ENCODE assay signal across 12 mouse cellular contexts in the genomic region with DNA sequence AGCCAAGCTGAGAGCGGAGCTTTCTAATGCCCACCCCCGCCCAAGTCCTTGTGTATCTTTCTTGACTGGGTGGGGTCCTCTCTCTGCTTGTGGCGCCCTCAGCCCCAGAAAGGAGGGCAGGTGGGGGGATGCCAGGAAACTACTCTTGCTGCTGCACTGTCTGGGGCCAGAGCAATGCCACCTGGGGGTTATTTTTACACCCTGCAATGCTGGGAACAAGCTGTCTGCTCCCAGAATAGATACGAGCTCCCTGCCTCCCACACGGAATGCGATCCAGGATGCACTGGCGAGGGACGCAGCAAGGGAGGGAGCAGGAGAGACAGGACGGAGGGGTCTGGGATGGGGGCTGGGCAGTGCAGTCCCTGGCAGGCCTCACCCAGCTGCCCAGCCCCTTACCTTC. TPM values are rescaled to one million over a fixed set of nuclear protein-coding genes. Genes with fewer than 3 reads are reported as not detected.
A peak's percentile ranks its signal among the peaks of the same experiment; 100 is the strongest.
DNase-seq lines count a peak whose midpoint lies in the region; ATAC-seq and TF ChIP-seq lines count a peak whose summit lies in the region.
"Had no signal": no experiment of that assay in that cellular context is flagged by ENCODE, and none has a peak within 500 bp of the region (broad histone marks: within the 10 kb centered on the region; RNA-seq: fewer than 3 reads in every experiment).

No protein-coding gene starts in this region.

- peaks cover 13% of the 10 kb centered on the region; the same call in 1 of the 2 replicates for H3K4me1 ChIP-seq in hindbrain, embryonic 12.5 days
- H3K4me1 ChIP-seq in midbrain, embryonic 16.5 days (ENCODE audit: control insufficient read depth, insufficient read depth, low read length) = peaks cover 12% of the 10 kb centered on the region

- DNase-seq in heart, adult 11 months = peak; percentile 97
- no peak for DNase-seq in heart, postnatal 25 days (ENCODE audit: low spot score)
- peak; percentile 60 for DNase-seq in gastrocnemius, postnatal 14 days
- DNase-seq in layer of hippocampus, adult 2 months (ENCODE audit: low spot score in 2 of 2) = peak; percentile 73 to 74
- peak; percentile 82 for DNase-seq in right cerebral cortex, postnatal 25 days
- DNase-seq in adrenal gland, adult 8-10 months = no peak
- DNase-seq: adrenal gland, postnatal 14 days; lung, postnatal 10 days had no signal

- H3K4me2 ChIP-seq in hindbrain, embryonic 12.5 days (replicated peaks) = no peak overlapping the region
- no peak overlapping the region for H3K4me2 ChIP-seq in midbrain, embryonic 16.5 days (ENCODE audit: low read length)

- no peaks in the 10 kb centered on the region for H3K9me3 ChIP-seq in hindbrain, embryonic 12.5 days (replicated peaks)
- no peaks in the 10 kb centered on the region for H3K9me3 ChIP-seq in midbrain, embryonic 16.5 days (replicated peaks; ENCODE audit: control insufficient read depth, low read length, poor library complexity, severe bottlenecking)

- H3K27ac ChIP-seq in layer of hippocampus, adult 2 months = peak overlapping the region; percentile 88
- no peak overlapping the region for H3K27ac ChIP-seq in hindbrain, embryonic 12.5 days
- no peak overlapping the region for H3K27ac ChIP-seq in midbrain, embryonic 16.5 days (ENCODE audit: low read length)

- intact Hi-C loops in heart, postnatal 25 days (cut with DNase I) = no loop called here
- intact Hi-C loops in gastrocnemius, postnatal 14 days (cut with DNase I; ENCODE audit: low total_unique reads) = no loop called here

- peaks cover 50% of the 10 kb centered on the region for H3K36me3 ChIP-seq in hindbrain, embryonic 12.5 days
- H3K36me3 ChIP-seq in midbrain, embryonic 16.5 days (ENCODE audit: control insufficient read depth, insufficient read depth, low read length) = peaks cover 23% of the 10 kb centered on the region

- H3K27me3 ChIP-seq in hindbrain, embryonic 12.5 days = no peaks in the 10 kb centered on the region
- no peaks in the 10 kb centered on the region for H3K27me3 ChIP-seq in midbrain, embryonic 16.5 days (ENCODE audit: control insufficient read depth, insufficient read depth, low read depth, low read length)

- 91% methylated on average over 9 of the region's 9 CpGs for WGBS in hindbrain, embryonic 12.5 days
- WGBS in midbrain, embryonic 16.5 days = 78% methylated on average over 9 of the region's 9 CpGs

- H3K4me3 ChIP-seq in layer of hippocampus, adult 2 months = peak overlapping the region; percentile 17; the same call in 1 of the 2 replicates
- no peak overlapping the region for H3K4me3 ChIP-seq in hindbrain, embryonic 12.5 days
- H3K4me3 ChIP-seq in midbrain, embryonic 16.5 days (ENCODE audit: low read depth, low read length) = no peak overlapping the region

- peak; percentile 47 for TF ChIP-seq CTCF in layer of hippocampus, adult 2 months (conservative IDR thresholded peaks at IDR 0.05)

- ATAC-seq in hindbrain, embryonic 12.5 days (ENCODE audit: low FRiP score) = no peak
- no peak for ATAC-seq in midbrain, embryonic 16.5 days

- no peak overlapping the region for H3K9ac ChIP-seq in hindbrain, embryonic 12.5 days
- no peak overlapping the region for H3K9ac ChIP-seq in midbrain, embryonic 16.5 days (ENCODE audit: low read depth, low read length)

RNA-seq across cellular contexts. Expression of gene Mcrs1, which starts 2.8 kb away (rescaled TPM):
- total RNA-seq in heart, postnatal 25 days (2021) = 10 to 100 TPM; 47.4 to 50.9 TPM
- 10 to 100 TPM; 34.4 to 37.2 TPM for total RNA-seq in gastrocnemius, postnatal 14 days (2021)
- 10 to 100 TPM; 73.7 to 77.4 TPM for total RNA-seq in layer of hippocampus, adult 2 months (2021)
- 10 to 100 TPM; 43.9 to 54.3 (median 49.1) TPM for total RNA-seq in adrenal gland, adult 8-10 months (2022)
- 178 and 179 TPM in 2 replicates for polyA plus RNA-seq in hindbrain, embryonic 12.5 days (2016; fragmentation: Nextera tagmentation; extraction: Ambion mirVana)
- polyA plus RNA-seq in midbrain, embryonic 16.5 days (2015; fragmentation: Nextera tagmentation; extraction: Ambion mirVana) = 209 and 211 TPM in 2 replicates

RNA-seq across cellular contexts. Expression of gene Kcnh3, which starts 24.3 kb away (rescaled TPM):
- under 1 TPM; 0.06 to 0.18 TPM for total RNA-seq in heart, postnatal 25 days (2021)
- not detected for total RNA-seq in gastrocnemius, postnatal 14 days (2021)
- 10 to 100 TPM; 83.5 to 90.4 TPM for total RNA-seq in layer of hippocampus, adult 2 months (2021)
- total RNA-seq in adrenal gland, adult 8-10 months (2022) = 1 to 10 TPM in 3 of 4 experiments, under 1 TPM in 1; 0.70 to 1.9 (median 1.5) TPM
- polyA plus RNA-seq in hindbrain, embryonic 12.5 days (2016; fragmentation: Nextera tagmentation; extraction: Ambion mirVana) = 0.40 TPM in 1 of 2 replicates, not detected in the other
- polyA plus RNA-seq in midbrain, embryonic 16.5 days (2015; fragmentation: Nextera tagmentation; extraction: Ambion mirVana) = 0.25 and 0.50 TPM in 2 replicates
- total RNA-seq: granulocyte monocyte progenitor cell, adult 5-6 weeks had no signal

RNA-seq across cellular contexts. Expression of gene Prpf40b, which starts 45.9 kb away (rescaled TPM):
- 10 to 100 TPM; 20.2 to 20.7 TPM for total RNA-seq in heart, postnatal 25 days (2021)
- total RNA-seq in gastrocnemius, postnatal 14 days (2021) = 10 to 100 TPM; 18.4 to 20.8 TPM
- 100 to 1,000 TPM; 114 to 119 TPM for total RNA-seq in layer of hippocampus, adult 2 months (2021)
- total RNA-seq in adrenal gland, adult 8-10 months (2022) = 10 to 100 TPM; 46.5 to 76.6 (median 51.2) TPM
- polyA plus RNA-seq in hindbrain, embryonic 12.5 days (2016; fragmentation: Nextera tagmentation; extraction: Ambion mirVana) = 82.3 and 83.3 TPM in 2 replicates
- polyA plus RNA-seq in midbrain, embryonic 16.5 days (2015; fragmentation: Nextera tagmentation; extraction: Ambion mirVana) = 122 and 130 TPM in 2 replicates

RNA-seq across cellular contexts. Expression of gene Fam186b, which starts 46.7 kb away (rescaled TPM):
- not detected for total RNA-seq in heart, postnatal 25 days (2021)
- not detected for total RNA-seq in gastrocnemius, postnatal 14 days (2021)
- 1 to 10 TPM; 1.2 to 1.9 TPM for total RNA-seq in layer of hippocampus, adult 2 months (2021)
- total RNA-seq in adrenal gland, adult 8-10 months (2022) = 1 to 10 TPM; 2.6 to 4.5 (median 3.8) TPM
- polyA plus RNA-seq in hindbrain, embryonic 12.5 days (2016; fragmentation: Nextera tagmentation; extraction: Ambion mirVana) = 0.10 and 0.22 TPM in 2 replicates
- polyA plus RNA-seq in midbrain, embryonic 16.5 days (2015; fragmentation: Nextera tagmentation; extraction: Ambion mirVana) = 0.53 and 0.73 TPM in 2 replicates
- total RNA-seq: granulocyte monocyte progenitor cell, adult 5-6 weeks had no signal
- polyA plus RNA-seq: stomach, embryonic 14.5 days had no signal

Comparison
In these comparisons a context has a peak if more than half of its experiments do, and no peak if none do; other contexts are left out.
1. DNase-seq: peak in heart, adult 11 months (single experiment), gastrocnemius, postnatal 14 days (single experiment), layer of hippocampus, adult 2 months (2 of 2) and right cerebral cortex, postnatal 25 days (single experiment); none in heart, postnatal 25 days (single experiment) and adrenal gland, adult 8-10 months (single experiment).
2. RNA of gene Kcnh3, which starts 24.3 kb away (total RNA-seq): 83.5 to 90.4 TPM in layer of hippocampus, adult 2 months; 0.70 to 1.9 TPM in adrenal gland, adult 8-10 months, 0.06 to 0.18 TPM in heart, postnatal 25 days and not detected in gastrocnemius, postnatal 14 days; every median in the first group is over 10 times any median in the second.